Mouse (Mus musculus) urinary bladder, postnatal 4 days (tissue): Measurements from ENCODE around the gene Atp6v0b.
A peak's percentile ranks its signal among the peaks of the same experiment; 100 is the strongest.

ENCODE experiments used
- DNase-seq, 2 experiments: peaks; one replicate each; pipeline ENCODE4 v3.0.0; 2021 to 2022; ENCODE audit warnings: low spot score in 2 of 2

Atp6v0b gene

GRCm38 (mm10) chr4:117871787-117872186 is 15.3 kb downstream of the Atp6v0b start:
- DNase-seq = no peak

- DNase-seq = no peak
Measured at GRCm38 (mm10) chr4:117870437-117870836, 16.7 kb downstream of the Atp6v0b start.

DNA sequence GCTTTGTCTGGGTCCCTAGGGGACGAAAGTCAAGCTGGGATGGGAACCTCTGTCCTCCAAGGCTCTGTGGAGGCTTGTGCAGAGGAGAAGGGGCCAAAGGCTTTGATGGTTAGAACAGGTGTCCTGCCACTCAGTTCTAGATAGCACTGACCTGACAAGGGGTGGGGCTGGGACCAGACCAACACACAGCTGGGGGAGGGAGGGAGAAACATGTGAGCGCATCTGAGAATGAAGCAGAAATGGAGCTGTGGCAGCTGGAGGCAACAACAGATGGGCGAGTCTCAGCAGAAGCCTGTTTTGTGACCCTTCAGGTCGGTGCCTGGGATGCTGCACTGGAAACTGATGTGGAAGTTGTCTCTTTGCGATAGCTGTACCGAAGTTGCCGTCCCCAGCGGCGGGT is 17.8 kb downstream of the Atp6v0b start:
- no peak for DNase-seq

GRCm38 (mm10) chr4:117867823-117868222 is 19.3 kb downstream of the Atp6v0b start:
- DNase-seq = peak; percentile 45 to 72

DNA sequence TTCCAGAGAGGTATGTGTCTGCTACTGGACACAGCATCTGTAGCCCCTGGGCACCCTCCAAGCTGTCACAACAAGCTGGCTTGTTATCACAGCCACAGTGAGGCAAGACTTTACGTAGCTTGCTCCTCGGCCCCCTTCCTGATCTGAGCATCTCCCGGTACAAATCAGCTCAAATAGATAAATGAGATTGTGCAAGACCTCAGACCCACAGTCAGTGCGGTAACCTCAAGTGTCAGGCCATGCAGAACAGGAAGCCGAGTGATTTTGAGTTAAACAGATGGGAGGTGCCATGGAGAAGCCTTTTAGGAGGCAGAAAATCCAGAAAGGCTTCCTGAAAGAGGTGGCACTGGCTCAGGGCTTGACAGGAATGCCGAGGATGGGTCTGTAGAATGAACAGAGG is 20.1 kb downstream of the Atp6v0b start:
- no peak for DNase-seq

- DNase-seq = peak; percentile 66 to 71
Measured at GRCm38 (mm10) chr4:117866083-117866482, 21.1 kb downstream of the Atp6v0b start.

GRCm38 (mm10) chr4:117862823-117863222 is 24.3 kb downstream of the Atp6v0b start:
- no peak for DNase-seq

GRCm38 (mm10) chr4:117860570-117860969 is 26.6 kb downstream of the Atp6v0b start:
- DNase-seq = no peak

DNA sequence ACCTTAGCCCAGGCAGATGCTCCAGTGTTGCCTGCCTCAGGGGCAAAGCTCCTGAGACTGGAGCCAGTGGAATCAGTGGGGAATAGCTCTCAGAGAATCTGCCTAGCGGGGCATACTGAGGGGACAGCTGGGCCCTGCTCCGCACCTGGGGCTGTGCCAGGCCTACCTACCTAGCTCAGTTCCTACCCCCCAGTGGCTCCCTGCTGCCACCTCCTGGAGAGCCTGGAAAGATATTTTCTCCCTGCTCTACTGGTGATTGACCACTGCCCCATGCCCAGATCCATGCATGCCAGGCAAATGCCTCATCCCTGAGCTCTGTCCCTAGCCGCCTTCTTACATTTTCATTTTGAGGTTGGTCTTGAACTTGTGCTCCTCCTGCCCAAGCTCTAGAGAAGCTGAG is 28.3 kb downstream of the Atp6v0b start:
- peak in 1 of 2 experiments; percentile 52 for DNase-seq

DNA sequence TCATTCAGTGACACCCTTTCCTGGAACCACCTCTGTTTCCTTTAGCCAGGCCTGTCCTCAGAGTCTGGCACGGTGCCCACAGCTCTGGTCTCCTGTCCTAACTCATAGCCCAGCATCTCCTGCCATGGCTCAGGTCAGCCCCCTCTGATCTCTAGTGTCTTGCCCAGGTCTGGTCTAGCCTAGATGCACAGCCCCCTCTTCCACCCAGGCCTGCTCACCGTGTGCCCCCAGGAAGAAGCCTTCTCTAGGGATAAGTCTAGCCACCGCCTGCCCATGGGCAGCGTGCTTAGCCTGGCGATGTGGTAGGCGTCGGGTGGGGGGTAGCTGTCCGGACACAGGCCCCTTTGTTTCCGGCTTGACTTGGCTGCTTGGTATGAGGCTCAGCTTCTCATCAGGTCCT is 32.0 kb downstream of the Atp6v0b start:
- no peak for DNase-seq

GRCm38 (mm10) chr4:117852152-117852868 is 34.8 kb downstream of the Atp6v0b start:
- no peak for DNase-seq

GRCm38 (mm10) chr4:117850871-117851270 is 36.3 kb downstream of the Atp6v0b start:
- no peak for DNase-seq

GRCm38 (mm10) chr4:117850176-117850575 is 37.0 kb downstream of the Atp6v0b start:
- no peak for DNase-seq

DNA sequence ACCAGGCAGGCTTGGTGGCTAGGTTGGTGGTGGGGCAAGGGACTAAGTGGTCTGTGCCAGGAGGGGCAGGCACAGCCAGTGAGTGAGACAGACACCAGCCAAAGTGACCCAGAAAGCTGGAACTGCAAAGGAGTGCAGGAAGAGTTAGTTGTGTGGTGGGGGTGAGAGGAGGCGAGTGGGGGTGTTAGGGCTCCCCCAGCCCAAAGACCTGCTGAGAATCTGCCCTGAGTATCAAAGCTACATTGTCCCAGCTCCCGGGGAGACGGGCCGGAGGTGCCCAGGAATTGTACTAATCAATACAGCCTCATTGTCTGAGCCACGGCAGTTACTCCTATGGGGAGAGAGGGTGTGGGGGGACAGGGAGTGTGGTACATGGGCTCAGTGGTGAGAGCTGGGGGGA is 37.6 kb downstream of the Atp6v0b start:
- DNase-seq = no peak

- DNase-seq = no peak
Measured at GRCm38 (mm10) chr4:117849063-117849462, 38.1 kb downstream of the Atp6v0b start.

DNA sequence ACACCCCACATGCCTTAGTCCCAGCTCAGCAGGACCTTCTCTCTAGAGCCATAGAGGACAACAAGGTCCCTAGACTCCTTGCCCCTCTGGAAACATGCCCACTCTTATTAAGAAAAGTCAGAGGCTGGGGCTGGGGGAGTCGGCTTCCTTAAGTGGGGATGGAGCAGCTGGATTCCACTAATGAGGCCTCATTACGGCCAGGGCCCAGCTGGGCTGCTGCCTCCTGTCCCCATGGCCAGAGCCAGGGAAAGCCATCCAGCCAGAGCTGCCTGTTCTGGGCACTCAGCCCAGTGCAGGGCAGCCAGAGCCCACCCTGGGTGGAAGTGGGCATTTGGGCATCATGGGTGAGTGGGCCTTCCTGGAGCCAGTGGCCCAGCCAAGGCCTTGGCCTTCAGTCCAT is 40.1 kb downstream of the Atp6v0b start:
- no peak for DNase-seq

DNA sequence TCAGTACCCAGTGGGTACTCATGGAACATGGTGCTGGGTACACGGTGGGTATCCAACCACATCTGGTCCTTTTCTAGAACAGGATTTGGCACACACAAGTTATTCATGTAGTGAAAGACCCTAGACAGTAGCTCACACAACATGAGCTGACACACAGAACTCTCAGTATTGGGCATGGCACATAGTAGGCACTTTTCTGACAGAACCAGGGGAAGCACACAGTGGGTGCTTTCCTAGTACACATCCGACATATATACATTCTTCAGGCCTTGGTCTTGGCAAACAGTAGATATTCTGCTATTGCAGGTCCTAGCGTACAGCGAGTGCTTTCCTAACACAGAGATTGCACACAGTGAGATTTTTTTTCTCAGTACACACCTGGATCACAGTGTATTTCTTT is 40.9 kb downstream of the Atp6v0b start:
- DNase-seq = no peak

DNA sequence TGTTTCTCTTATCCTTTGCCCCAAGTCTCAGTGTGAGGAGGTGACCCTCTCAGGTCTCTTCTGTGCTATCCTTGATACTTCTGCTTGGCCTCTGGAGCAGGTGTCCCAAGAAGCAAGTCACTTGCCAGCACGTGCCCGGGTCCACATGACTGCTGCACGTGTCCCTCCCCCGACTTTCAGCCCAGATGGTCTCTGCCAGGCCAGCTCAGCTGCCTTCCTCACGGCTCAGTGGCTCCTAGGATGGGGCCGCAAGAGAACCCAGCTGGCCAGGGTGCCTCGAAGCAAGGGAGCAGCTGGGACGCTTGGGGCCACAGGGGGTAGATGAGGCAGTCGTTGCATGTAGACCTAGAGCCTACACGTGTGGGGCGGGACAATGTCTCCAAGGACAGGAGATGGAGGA is 41.8 kb downstream of the Atp6v0b start:
- no peak for DNase-seq

- DNase-seq = no peak
Measured at GRCm38 (mm10) chr4:117844467-117844866, 42.7 kb downstream of the Atp6v0b start.

DNA sequence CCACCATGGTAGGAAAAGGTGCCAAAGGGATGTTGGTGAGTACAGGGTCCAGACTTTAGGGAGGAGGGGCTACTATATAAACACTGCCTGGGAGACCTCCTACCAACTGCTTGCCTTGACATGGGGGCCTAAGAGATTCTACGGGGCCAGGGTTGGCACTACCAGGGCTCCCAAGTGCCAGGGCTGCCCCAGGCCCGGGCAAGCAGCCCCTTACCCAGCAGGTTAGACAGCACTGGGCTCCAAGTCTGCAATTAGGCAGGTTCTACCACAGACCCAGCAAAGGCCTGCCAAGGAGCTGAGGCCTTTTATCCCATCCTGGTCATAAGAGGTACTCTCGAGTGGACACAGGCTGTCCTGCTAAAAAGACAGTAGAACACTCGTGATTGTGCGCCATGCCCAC is 44.0 kb downstream of the Atp6v0b start:
- DNase-seq = no peak

- DNase-seq = no peak
Measured at GRCm38 (mm10) chr4:117841566-117841965, 45.6 kb downstream of the Atp6v0b start.

DNA sequence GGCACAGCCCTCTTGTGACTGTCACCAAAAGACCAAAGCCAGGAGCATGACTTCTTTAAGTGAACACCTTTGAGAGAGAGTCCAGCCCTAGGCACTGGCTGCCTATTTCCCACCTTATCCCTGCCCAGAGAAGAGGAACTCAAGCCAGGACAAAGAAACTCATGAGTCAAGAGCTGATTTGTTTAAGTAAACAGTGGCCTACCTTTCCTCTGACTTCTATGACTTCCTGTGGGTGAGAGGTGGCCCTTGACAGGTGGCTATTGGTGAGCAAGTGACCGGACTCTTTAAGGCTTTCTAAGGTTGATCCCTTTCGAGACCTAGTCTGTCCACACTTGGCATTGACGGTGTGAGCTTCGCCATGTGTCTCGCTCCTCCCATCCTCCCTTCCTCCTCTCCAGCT is 46.3 kb downstream of the Atp6v0b start:
- no peak for DNase-seq

- no peak for DNase-seq
Measured at GRCm38 (mm10) chr4:117839366-117839765, 47.8 kb downstream of the Atp6v0b start.

GRCm38 (mm10) chr4:117837271-117837670 is 49.9 kb downstream of the Atp6v0b start:
- DNase-seq = no peak
